Mouse (Mus musculus) CH12.LX (cell line): ENCODE results near the gene Prrx2.

Experiments
- CTCF ChIP-seq, 2 experiments: IDR thresholded peaks in 1 of 2; conservative IDR thresholded peaks in 1 of 2; 2 replicates each; pipeline ENCODE4 v1.5.1; 2011 to 2012; ENCODE audit warnings: low read depth in 2 of 2, low read length in 2 of 2, improper control_type of control experiment in 1 of 2, inconsistent platforms in 1 of 2, mild to moderate bottlenecking in 1 of 2, moderate library complexity in 1 of 2
- HCFC1 ChIP-seq: IDR thresholded peaks from 2 replicates; pipeline ENCODE4 v1.6.1; 2012; ENCODE audit warnings: low read depth, mild to moderate bottlenecking, inconsistent platforms, low read length, improper control_type of control experiment

DNA sequence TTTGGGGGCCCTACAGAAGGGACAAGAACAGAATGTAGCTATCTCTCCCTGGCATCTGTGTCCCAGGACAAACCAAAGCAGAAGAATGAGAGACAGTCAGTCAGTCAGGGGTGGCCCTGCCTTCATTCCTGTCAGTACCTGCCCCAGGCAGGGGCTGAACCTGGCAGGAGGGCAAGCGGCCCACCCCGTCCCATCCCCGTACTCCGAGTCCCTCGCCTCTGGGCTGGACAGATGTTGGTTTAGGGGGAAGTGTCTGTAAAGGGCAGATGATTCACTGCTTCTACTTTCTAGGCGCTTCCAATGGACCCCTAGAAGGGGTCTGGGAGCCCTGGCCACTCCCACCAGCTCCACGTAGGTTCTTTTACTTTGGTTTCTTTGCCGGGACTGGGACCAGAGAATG, 67.5 kb downstream of the Prrx2 start:
- TF ChIP-seq HCFC1 (no peak), CTCF (conservative IDR thresholded peaks at IDR 0.05 in 1 of 2, IDR thresholded peaks at IDR 0.05 in 1 of 2; ENCODE audit: low read depth in 2 of 2, low read length in 2 of 2) (no peak)
